Comparison of ENCODE assay signal across 25 mouse cellular contexts in the genomic region with DNA sequence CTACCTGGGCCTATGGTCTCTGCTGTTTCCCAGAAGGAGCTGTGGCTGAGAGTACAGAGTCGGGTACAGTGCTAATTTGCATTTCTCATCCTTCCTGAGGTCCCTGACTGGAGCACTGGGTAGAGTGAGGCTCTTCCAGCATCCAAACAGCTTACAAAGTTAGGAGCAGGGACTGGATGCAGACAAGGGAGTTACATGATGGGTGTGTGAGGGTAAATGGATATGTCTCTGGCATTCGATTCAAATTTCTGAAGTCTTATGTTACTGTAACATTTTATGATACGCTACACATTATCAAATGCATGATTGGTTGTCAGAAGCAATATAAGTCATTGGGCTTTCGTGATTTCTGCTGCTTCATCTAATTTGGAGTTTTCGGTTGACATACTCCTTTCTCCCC.
DNase-seq lines count a peak whose midpoint lies in the region; ATAC-seq lines count a peak whose summit lies in the region.
"Had no signal": no experiment of that assay in that cellular context is flagged by ENCODE, and none has a peak within 500 bp of the region (broad histone marks: within the 10 kb centered on the region; RNA-seq: fewer than 3 reads in every experiment).

No protein-coding gene starts in this region.

- no peak for DNase-seq in midbrain, embryonic 10.5 days (ENCODE audit: low spot score)
- DNase-seq in limb, embryonic 10.5 days (ENCODE audit: low spot score) = no peak
- DNase-seq in layer of hippocampus, adult 8-10 months (ENCODE audit: low spot score in 2 of 2) = no peak
- DNase-seq in embryo, embryonic 10.5 days (ENCODE audit: low spot score) = no peak
- no peak for DNase-seq in embryo, embryonic 10 days (ENCODE audit: low spot score)
- DNase-seq: adrenal gland, adult 2 months; adrenal gland, postnatal 14 days; cerebellum, adult 11 months; cerebellum, adult 2 months; cerebellum, adult 9-11 months; cerebellum, postnatal 25 days; forebrain, postnatal 0 days; gastrocnemius, postnatal 25 days; heart, adult 18-20 months; heart, postnatal 10 days; heart, postnatal 36 days; kidney, adult 18-20 months had no signal

- H3K9me3 ChIP-seq in midbrain, embryonic 10.5 days (replicated peaks) = peaks cover 6% of the 10 kb centered on the region; the same call in 1 of the 2 replicates
- H3K9me3 ChIP-seq in midbrain, embryonic 13.5 days = no peaks in the 10 kb centered on the region
- peaks cover 2% of the 10 kb centered on the region; the same call in 1 of the 2 replicates for H3K9me3 ChIP-seq in embryonic facial prominence, embryonic 13.5 days
- no peaks in the 10 kb centered on the region for H3K9me3 ChIP-seq in limb, embryonic 10.5 days (replicated peaks)
- H3K9me3 ChIP-seq: heart, embryonic 15.5 days; intestine, embryonic 15.5 days had no signal

- no peaks in the 10 kb centered on the region for H3K27me3 ChIP-seq in midbrain, embryonic 10.5 days (ENCODE audit: low read depth, poor library complexity, severe bottlenecking)
- H3K27me3 ChIP-seq in midbrain, embryonic 13.5 days = no peaks in the 10 kb centered on the region
- H3K27me3 ChIP-seq in embryonic facial prominence, embryonic 13.5 days = no peaks in the 10 kb centered on the region
- H3K27me3 ChIP-seq in limb, embryonic 10.5 days (ENCODE audit: low read depth, poor library complexity, severe bottlenecking) = no peaks in the 10 kb centered on the region
- H3K27me3 ChIP-seq: heart, embryonic 12.5 days; heart, embryonic 15.5 days; intestine, embryonic 15.5 days had no signal

- no peak for ATAC-seq in midbrain, embryonic 13.5 days
- no peak for ATAC-seq in embryonic facial prominence, embryonic 13.5 days (ENCODE audit: insufficient number of reproducible peaks, insufficient read depth, low FRiP score, low TSS enrichment, low read depth)
- ATAC-seq: CD4-positive, CD25-positive, alpha-beta regulatory T cell, adult 4 months; forebrain, embryonic 14.5 days; forebrain, postnatal 0 days; intestine, embryonic 15.5 days had no signal

- H3K27ac ChIP-seq in midbrain, embryonic 10.5 days (replicated peaks) = 0 out of 2 replicates have a peak overlapping the region, but pooled peaks have one; percentile 33
- no peak overlapping the region for H3K27ac ChIP-seq in midbrain, embryonic 13.5 days
- H3K27ac ChIP-seq in embryonic facial prominence, embryonic 13.5 days = peak overlapping the region; percentile 58
- H3K27ac ChIP-seq in limb, embryonic 10.5 days = 0 out of 2 replicates have a peak overlapping the region, but pooled peaks have one; percentile 26
- H3K27ac ChIP-seq: heart, embryonic 15.5 days; hindbrain, embryonic 14.5 days; intestine, embryonic 15.5 days had no signal

- H3K4me2 ChIP-seq in midbrain, embryonic 13.5 days (replicated peaks) = no peak overlapping the region
- no peak overlapping the region for H3K4me2 ChIP-seq in embryonic facial prominence, embryonic 13.5 days
- H3K4me2 ChIP-seq: heart, embryonic 12.5 days; heart, embryonic 15.5 days; hindbrain, embryonic 14.5 days; intestine, embryonic 15.5 days had no signal

- no peak overlapping the region for H3K9ac ChIP-seq in midbrain, embryonic 13.5 days (replicated peaks)
- no peak overlapping the region for H3K9ac ChIP-seq in embryonic facial prominence, embryonic 13.5 days
- H3K9ac ChIP-seq: forebrain, postnatal 0 days; heart, embryonic 12.5 days; heart, embryonic 15.5 days; hindbrain, embryonic 14.5 days; intestine, embryonic 15.5 days had no signal

- WGBS in midbrain, embryonic 10.5 days = 91% methylated on average over 5 of the region's 5 CpGs
- WGBS in midbrain, embryonic 13.5 days = 88% methylated on average over 5 of the region's 5 CpGs
- 46% methylated on average over 5 of the region's 5 CpGs for whole genome bisulfite sequencing in embryonic facial prominence, embryonic 13.5 days
- WGBS in limb, embryonic 10.5 days = 87% methylated on average over 5 of the region's 5 CpGs

- peaks cover 7% of the 10 kb centered on the region; the same call in 1 of the 2 replicates for H3K36me3 ChIP-seq in midbrain, embryonic 10.5 days
- 0 out of 2 replicates have a peak, but pooled peaks cover 3% of the 10 kb centered on the region for H3K36me3 ChIP-seq in midbrain, embryonic 13.5 days
- H3K36me3 ChIP-seq in embryonic facial prominence, embryonic 13.5 days = no peaks in the 10 kb centered on the region
- H3K36me3 ChIP-seq in limb, embryonic 10.5 days = no peaks in the 10 kb centered on the region
- H3K36me3 ChIP-seq: heart, embryonic 15.5 days; intestine, embryonic 15.5 days had no signal

- H3K4me3 ChIP-seq in midbrain, embryonic 10.5 days = no peak overlapping the region
- no peak overlapping the region for H3K4me3 ChIP-seq in midbrain, embryonic 13.5 days (replicated peaks)
- H3K4me3 ChIP-seq in embryonic facial prominence, embryonic 13.5 days = no peak overlapping the region
- H3K4me3 ChIP-seq in limb, embryonic 10.5 days = no peak overlapping the region
- H3K4me3 ChIP-seq: heart, embryonic 12.5 days; heart, embryonic 15.5 days; intestine, embryonic 15.5 days had no signal

- peaks cover 16% of the 10 kb centered on the region for H3K4me1 ChIP-seq in midbrain, embryonic 10.5 days
- no peaks in the 10 kb centered on the region; the same call in 1 of the 2 replicates for H3K4me1 ChIP-seq in midbrain, embryonic 13.5 days (replicated peaks)
- peaks cover 23% of the 10 kb centered on the region for H3K4me1 ChIP-seq in embryonic facial prominence, embryonic 13.5 days
- 0 out of 2 replicates have a peak, but pooled peaks cover 5% of the 10 kb centered on the region for H3K4me1 ChIP-seq in limb, embryonic 10.5 days
